Mouse (Mus musculus) intestine, postnatal 0 days (tissue): ENCODE data around the gene Atf6b. TPM values are rescaled to one million over a fixed set of nuclear protein-coding genes. Genes with fewer than 3 reads are reported as not detected.

Source experiments
- ATAC-seq: fragments of 200-750 bp; cut with Nextera tagmentation; 2 replicates; pipeline ENCODE4 v1.8.0; 2017; ENCODE audit warnings: mild to moderate bottlenecking, moderate TSS enrichment, moderate library complexity
- H3K27ac ChIP-seq: fragments of 300-500 bp; sonication (generic); 2 replicates; pipeline ENCODE4 v1.5.1; 2014; ENCODE audit warnings: mild to moderate bottlenecking, low read depth, low read length, moderate library complexity
- H3K27me3 ChIP-seq: fragments of 300-500 bp; sonication (generic); replicated peaks from 2 replicates; pipeline ENCODE4 v1.6.1; 2014; ENCODE audit warnings: low read length, mixed read lengths; ENCODE audit not compliant: control insufficient read depth, insufficient read depth
- H3K36me3 ChIP-seq: fragments of 300-500 bp; sonication (generic); 2 replicates; pipeline ENCODE4 v1.6.1; 2014; ENCODE audit warnings: mild to moderate bottlenecking, moderate library complexity; ENCODE audit not compliant: control insufficient read depth, insufficient read depth
- H3K4me1 ChIP-seq: fragments of 300-500 bp; sonication (generic); replicated peaks from 2 replicates; pipeline ENCODE4 v1.6.1; 2014; ENCODE audit warnings: antibody characterized with exemption, low read length, mixed read lengths; ENCODE audit not compliant: control insufficient read depth, insufficient read depth
- H3K4me2 ChIP-seq: fragments of 300-500 bp; sonication (generic); replicated peaks from 2 replicates; pipeline ENCODE4 v1.6.1; 2014; ENCODE audit warnings: low read depth, mild to moderate bottlenecking, moderate library complexity
- H3K4me3 ChIP-seq: fragments of 300-500 bp; sonication (generic); 2 replicates; pipeline ENCODE4 v1.5.1; 2014; ENCODE audit warnings: low read depth, low read length
- H3K9ac ChIP-seq: fragments of 300-500 bp; sonication (generic); 2 replicates; pipeline ENCODE4 v1.6.1; 2014; ENCODE audit warnings: mild to moderate bottlenecking, low read depth, low read length
- H3K9me3 ChIP-seq: fragments of 300-500 bp; sonication (generic); 2 replicates; pipeline ENCODE4 v1.6.1; 2016; ENCODE audit warnings: mixed run types; ENCODE audit not compliant: control insufficient read depth
- CTCF ChIP-seq: sonication (generic); IDR thresholded peaks from 2 replicates; pipeline ENCODE4 v1.5.1; 2016; ENCODE audit warnings: low read depth, mild to moderate bottlenecking, control low read depth, antibody characterized with exemption, moderate library complexity
- WGBS: fragments of 180-500 bp; shearing (Covaris S2); extraction: QIAGEN DNeasy Blood & Tissue Kit; methylation state at CpG from one replicate; pipeline ENCODE4 v1.1.7; 2014; 5-methylcytosine and 5-hydroxymethylcytosine counted together
- polyA plus RNA-seq: library from polyadenylated mRNA; unstranded; fragments of >200 nt; fragmentation: Nextera tagmentation; extraction: Ambion mirVana; gene quantifications from 2 replicates; pipeline ENCODE4 v1.2.1, GENCODE M21; 2015

Atf6b gene
- polyA plus RNA-seq, 1 experiment from 2014 or later, result 22.9 TPM

DNA sequence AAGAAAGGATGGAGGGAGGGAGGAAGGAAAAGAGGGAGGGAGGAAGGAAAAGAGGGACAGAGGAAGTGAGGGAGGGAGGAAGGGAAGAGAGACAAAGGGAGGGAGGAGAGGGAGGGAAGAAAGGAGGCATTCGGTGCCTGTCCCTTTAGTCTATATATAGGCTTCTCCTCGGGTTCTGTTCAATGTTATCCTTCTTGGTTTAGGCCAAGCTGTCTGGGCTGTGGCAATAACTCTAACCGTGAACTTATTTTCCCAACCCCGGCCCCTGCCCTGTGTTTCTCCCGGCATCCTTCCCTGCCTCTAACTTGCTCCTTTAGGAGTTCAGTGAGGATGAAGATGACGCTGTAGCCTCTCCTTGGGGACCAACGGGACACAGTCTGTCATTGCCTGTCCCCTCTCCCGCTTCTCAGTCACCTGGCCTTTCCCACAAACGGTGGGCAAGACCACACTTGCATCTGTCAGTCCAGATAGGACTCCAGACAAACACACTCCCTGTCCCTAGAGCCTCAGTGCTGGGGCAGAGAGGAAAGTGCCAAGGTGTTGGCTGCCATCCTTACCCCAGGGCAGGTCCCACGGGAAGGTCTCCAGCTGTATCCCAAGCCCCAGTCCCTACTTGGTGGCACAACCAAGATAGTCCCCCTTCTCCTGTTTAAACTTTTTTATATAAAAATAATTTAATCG is 27.7 kb downstream of the Atf6b start:
- H3K9ac ChIP-seq, result no peak overlapping the region
- no peak for ATAC-seq
- H3K36me3 ChIP-seq, result peaks cover 7% of the 10 kb centered on the region; the same call in 1 of the 2 replicates
- no peak for TF ChIP-seq CTCF
- H3K9me3 ChIP-seq, result no peaks in the 10 kb centered on the region
- peak overlapping the region; percentile 15; the same call in 1 of the 2 replicates for H3K27ac ChIP-seq
- peaks cover 53% of the 10 kb centered on the region for H3K27me3 ChIP-seq
- WGBS, result 50% methylated on average over 11 of the region's 11 CpGs
- H3K4me3 ChIP-seq, result no peak overlapping the region
- no peak overlapping the region for H3K4me2 ChIP-seq
- no peaks in the 10 kb centered on the region for H3K4me1 ChIP-seq

DNA sequence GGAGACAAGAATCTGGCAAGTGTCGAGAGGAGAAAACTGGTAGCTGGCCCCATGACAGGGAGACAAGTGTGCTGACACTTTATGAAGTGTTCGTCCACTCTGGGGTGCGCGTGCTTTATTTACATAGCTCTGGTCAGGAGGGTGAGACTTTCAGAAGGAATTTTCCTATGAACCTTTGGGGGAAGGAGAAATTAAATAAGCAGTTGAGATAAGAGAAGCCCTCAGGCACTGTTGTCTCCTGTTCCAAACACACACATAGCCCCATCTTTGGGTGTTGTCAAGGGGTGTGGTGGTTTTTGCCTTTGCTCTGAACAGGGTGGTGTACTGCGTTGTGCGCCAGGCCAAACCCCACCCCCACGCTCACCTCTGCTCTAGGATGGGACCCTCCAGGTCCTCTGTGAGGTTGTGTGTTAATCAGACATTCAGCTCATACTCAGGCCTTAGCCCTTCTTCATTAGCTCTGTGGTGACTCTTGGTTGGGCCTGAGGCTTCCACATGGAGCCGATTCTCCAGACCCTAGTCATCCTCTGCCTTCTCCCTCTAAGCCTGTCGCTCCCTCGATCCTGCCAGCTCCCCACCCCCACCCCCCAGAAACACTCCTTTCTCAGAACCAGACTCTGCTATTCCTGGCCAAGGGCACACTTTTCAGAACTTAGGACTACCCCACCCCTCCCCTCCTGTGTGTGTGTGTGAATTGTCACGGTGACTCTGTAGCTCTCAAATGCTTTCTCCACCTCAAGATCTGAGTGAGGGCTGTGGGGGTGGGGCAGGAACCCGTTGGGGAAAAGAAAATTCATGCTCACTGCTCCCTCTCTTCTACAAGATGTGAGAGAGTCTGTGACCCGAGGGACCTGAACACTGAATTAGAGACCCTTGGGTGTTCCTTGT is 28.5 kb downstream of the Atf6b start:
- H3K27ac ChIP-seq, result 0 out of 2 replicates have a peak overlapping the region, but pooled peaks have one; percentile 35
- no peak for ATAC-seq
- H3K4me3 ChIP-seq, result no peak overlapping the region
- H3K36me3 ChIP-seq, result peaks cover 7% of the 10 kb centered on the region; the same call in 1 of the 2 replicates
- 45% methylated on average over 13 of the region's 13 CpGs for WGBS
- no peak overlapping the region for H3K9ac ChIP-seq
- no peaks in the 10 kb centered on the region for H3K4me1 ChIP-seq
- peaks cover 49% of the 10 kb centered on the region for H3K27me3 ChIP-seq
- TF ChIP-seq CTCF, result no peak
- no peak overlapping the region for H3K4me2 ChIP-seq
- H3K9me3 ChIP-seq, result no peaks in the 10 kb centered on the region

DNA sequence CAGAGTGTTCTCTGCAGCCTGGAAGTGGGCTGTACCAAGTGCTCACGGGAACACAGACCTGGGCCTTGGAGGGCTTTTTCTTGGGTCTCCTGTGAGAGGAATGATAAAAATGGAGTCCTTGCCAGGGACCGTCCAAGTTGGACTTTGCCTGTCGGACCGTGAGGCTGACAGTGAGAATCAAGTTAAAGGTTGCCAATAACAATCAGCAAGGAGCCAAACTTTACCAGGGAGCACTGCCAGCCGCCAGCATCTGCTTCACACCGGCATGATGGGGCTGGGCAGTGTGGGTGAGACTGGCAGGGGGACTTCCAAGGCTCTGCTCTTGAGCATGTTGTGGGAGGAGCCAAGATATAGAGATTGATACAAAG is 29.1 kb downstream of the Atf6b start:
- Histone ChIP-seq H3K27ac (0 out of 2 replicates have a peak overlapping the region, but pooled peaks have one; percentile 35), H3K36me3 (peaks cover 4% of the 10 kb centered on the region; the same call in 1 of the 2 replicates), H3K9ac (no peak overlapping the region), H3K27me3 (peaks cover 43% of the 10 kb centered on the region), H3K4me3 (no peak overlapping the region), H3K4me2 (no peak overlapping the region), H3K4me1 (no peaks in the 10 kb centered on the region), H3K9me3 (no peaks in the 10 kb centered on the region)
- 65% methylated on average over 6 of the region's 6 CpGs for WGBS
- ATAC-seq, result no peak
- TF ChIP-seq CTCF, result no peak

DNA sequence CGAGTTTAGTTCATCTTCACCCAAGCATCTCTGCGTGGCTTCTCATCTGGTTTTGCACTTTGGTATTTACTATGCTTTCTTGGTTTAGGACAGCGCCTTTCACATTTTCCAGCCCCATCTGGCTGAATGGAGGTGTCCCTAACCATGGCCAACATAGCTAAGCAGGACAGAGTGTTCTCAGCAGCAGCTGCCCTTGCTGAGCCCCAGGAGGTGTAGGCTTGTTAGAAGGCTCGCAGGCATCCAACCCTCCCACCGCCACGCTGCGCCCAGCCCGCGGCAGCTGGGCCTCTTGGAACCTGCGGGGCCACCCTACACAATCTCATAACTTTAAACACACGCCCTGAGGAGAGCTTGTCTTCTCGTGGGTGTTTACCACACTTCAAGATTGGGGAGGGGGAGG is 29.7 kb downstream of the Atf6b start:
- TF ChIP-seq CTCF, result no peak
- ATAC-seq, result no peak
- Histone ChIP-seq H3K27ac (no peak overlapping the region), H3K36me3 (peaks cover under 1% of the 10 kb centered on the region; the same call in 1 of the 2 replicates), H3K9ac (no peak overlapping the region), H3K4me3 (no peak overlapping the region), H3K9me3 (no peaks in the 10 kb centered on the region), H3K4me1 (no peaks in the 10 kb centered on the region), H3K27me3 (peaks cover 37% of the 10 kb centered on the region), H3K4me2 (no peak overlapping the region)
- WGBS, result 55% methylated on average over 12 of the region's 12 CpGs

DNA sequence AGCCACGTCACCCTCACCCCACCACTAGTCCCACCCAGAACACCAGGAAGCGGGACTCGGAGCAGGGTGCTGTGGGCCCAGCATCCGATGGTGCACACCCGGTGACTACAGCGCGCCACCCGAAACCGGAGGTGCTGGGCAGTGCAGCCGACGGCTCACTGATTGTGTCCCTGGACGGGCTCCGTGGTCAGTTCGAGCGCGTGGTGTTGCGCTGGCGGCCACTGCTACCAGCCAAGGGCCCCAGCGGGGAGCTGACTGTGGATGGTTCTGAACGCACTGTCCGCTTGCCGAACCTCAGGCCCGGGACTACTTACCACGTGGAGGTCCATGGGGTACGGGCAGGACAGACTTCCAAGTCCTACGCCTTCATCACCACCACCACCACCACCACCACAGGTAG is 33.2 kb downstream of the Atf6b start:
- no peaks in the 10 kb centered on the region for H3K36me3 ChIP-seq
- ATAC-seq, result no peak
- H3K4me3 ChIP-seq, result no peak overlapping the region
- H3K4me1 ChIP-seq, result peaks cover 3% of the 10 kb centered on the region
- no peaks in the 10 kb centered on the region for H3K9me3 ChIP-seq
- peaks cover 4% of the 10 kb centered on the region; the same call in 1 of the 2 replicates for H3K27me3 ChIP-seq
- no peak overlapping the region for H3K9ac ChIP-seq
- no peak overlapping the region for H3K4me2 ChIP-seq
- 83% methylated on average over 26 of the region's 26 CpGs for WGBS
- no peak for TF ChIP-seq CTCF
- no peak overlapping the region for H3K27ac ChIP-seq

- no peak overlapping the region for H3K4me2 ChIP-seq
- H3K27me3 ChIP-seq, result peaks cover 4% of the 10 kb centered on the region; the same call in 1 of the 2 replicates
- no peaks in the 10 kb centered on the region for H3K9me3 ChIP-seq
- no peak overlapping the region for H3K27ac ChIP-seq
- no peak overlapping the region for H3K9ac ChIP-seq
- 65% methylated on average over 4 of the region's 4 CpGs for WGBS
- H3K4me3 ChIP-seq, result no peak overlapping the region
- no peak for TF ChIP-seq CTCF
- H3K4me1 ChIP-seq, result peaks cover 3% of the 10 kb centered on the region
- no peak for ATAC-seq
- H3K36me3 ChIP-seq, result no peaks in the 10 kb centered on the region
These were observed 33.7 kb downstream of the Atf6b start for GRCm38 (mm10) chr17:34680621-34681020.
